Mouse (Mus musculus) brown adipose tissue, adult 24 weeks (tissue): ENCODE results near the gene B230217C12Rik. TPM values are rescaled to one million over a fixed set of nuclear protein-coding genes. Genes with fewer than 3 reads are reported as not detected.

Experiments
- H3K27ac ChIP-seq: fragments of 200-500 bp; replicated peaks from 2 replicates; pipeline ENCODE4 v1.5.1; 2012; ENCODE audit warnings: low read depth, mild to moderate bottlenecking, low read length
- H3K4me1 ChIP-seq: fragments of 200-500 bp; 2 replicates; pipeline ENCODE4 v1.6.1; 2012; ENCODE audit warnings: low read length, mixed read lengths; ENCODE audit not compliant: control insufficient read depth, insufficient read depth, insufficient read length
- H3K4me3 ChIP-seq: fragments of 200-500 bp; 2 replicates; pipeline ENCODE4 v1.5.1; 2012; ENCODE audit warnings: low read depth, mild to moderate bottlenecking, low read length, moderate library complexity; ENCODE audit not compliant: insufficient read depth
- polyA plus RNA-seq: library from polyadenylated mRNA; stranded (reverse); fragments of >200 nt; gene quantifications from 2 replicates; pipeline ENCODE4 v1.2.4, GENCODE M21; 2012; ENCODE audit not compliant: missing spikeins, insufficient read depth, insufficient read length

Gene B230217C12Rik
- polyA plus RNA-seq, result 0.59 and 2.0 TPM in 2 replicates

- Histone ChIP-seq H3K4me3 (peak within 1 kb of the TSS; percentile 57), H3K27ac (peak within 1 kb of the TSS; percentile 65), H3K4me1 (peaks cover 4% of the 10 kb centered on the region; the same call in 1 of the 2 replicates)
Measured at GRCm38 (mm10) chr11:97840539-97840954, at the start of gene B230217C12Rik. B230217C12Rik (plus strand) TSS chr11:97840780.

DNA sequence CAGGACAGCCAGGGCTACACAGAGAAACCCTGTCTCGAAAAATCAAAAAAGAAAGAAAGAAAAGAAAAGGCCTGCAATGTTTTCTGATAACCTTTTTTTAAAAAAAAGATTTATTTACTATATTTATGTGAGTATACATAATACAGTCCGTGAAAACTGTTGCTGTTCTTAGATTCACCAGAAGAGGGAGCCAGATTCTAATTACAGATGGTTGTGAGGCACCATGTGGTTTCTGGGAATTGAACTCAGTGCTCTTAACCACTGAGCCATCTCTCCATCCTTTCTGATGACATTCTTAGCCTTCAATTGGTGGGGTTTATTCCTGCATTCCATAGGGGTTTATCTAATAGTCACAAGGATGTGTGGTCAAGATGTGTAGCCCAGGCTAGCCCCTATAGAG is 47.4 kb upstream of the B230217C12Rik start:
- Histone ChIP-seq H3K4me3 (no peak overlapping the region), H3K27ac (no peak overlapping the region), H3K4me1 (no peaks in the 10 kb centered on the region)

DNA sequence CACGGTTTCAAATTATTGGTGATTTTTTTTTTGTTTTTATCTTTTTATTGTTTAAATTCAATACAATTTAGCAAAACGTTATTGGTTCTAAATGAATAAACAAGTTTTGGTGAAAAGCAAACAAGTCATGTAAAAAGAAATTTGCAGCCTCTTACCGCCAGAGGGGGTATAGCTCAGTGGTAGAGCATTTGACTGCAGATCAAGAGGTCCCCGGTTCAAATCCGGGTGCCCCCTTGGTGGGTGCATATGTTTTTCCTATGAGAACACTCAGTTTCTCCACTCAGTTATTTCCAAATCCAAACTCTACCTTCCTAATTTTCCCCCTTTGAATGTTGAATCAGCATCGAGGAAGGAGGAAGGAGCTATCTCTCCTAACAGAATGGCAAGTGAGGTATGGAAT is 43.7 kb upstream of the B230217C12Rik start:
- Histone ChIP-seq H3K27ac (no peak overlapping the region), H3K4me3 (no peak overlapping the region), H3K4me1 (peaks cover 6% of the 10 kb centered on the region)

DNA sequence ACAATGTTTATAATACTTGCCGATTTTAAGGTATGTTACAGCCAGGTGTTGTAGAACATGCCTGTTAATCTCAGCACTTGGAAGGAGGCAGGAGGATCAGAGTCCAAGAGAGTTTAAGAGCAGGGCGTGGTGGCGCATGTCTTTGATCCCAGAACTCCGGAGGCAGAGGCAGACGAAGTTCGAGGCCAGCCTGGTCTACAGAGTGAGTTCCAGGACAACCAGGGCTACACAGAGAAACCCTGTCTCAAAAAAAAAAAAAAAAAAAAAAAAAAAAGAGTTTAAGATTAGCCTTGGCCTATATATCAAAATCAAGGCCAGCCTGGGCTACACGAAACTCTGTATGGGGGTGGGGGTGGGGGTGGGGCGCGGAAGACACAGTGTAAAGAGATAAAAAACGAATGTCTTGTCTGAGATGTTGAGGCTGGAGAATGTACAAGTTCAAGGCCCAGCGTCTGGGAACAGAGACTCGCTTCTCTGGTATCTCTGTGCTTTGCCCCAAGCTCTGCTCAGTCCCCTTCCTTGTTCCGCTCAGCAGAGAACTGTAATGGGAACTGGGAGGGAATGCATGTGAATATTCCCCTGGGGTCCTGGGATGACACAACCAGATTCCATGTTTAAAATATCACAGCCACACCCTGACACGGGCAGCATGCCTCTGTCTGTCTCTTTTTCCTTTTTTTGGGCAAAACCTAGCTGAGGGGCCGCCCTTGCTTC is 43.1 kb upstream of the B230217C12Rik start:
- Histone ChIP-seq H3K4me3 (no peak overlapping the region), H3K4me1 (peaks cover 12% of the 10 kb centered on the region), H3K27ac (peak overlapping the region; percentile 26; the same call in 1 of the 2 replicates)

DNA sequence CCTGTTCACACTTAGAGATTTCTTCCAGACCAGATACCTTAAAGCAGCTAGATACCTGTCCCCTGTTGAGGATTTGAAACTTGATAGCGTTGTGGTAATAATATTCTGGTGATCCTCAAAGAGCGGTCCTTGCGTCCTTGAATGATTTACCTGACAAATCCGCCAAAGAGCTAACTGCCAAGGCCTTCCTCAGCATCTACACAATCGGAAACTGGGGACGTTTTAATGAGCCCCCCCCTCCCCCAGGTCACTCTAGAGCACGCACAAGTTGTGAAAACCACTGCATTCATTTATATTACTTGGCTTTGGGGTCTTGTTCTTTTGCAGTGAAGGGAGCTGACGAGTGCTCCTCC is 42.5 kb upstream of the B230217C12Rik start:
- H3K4me1 ChIP-seq, result peaks cover 12% of the 10 kb centered on the region
- peak overlapping the region; percentile 26; the same call in 1 of the 2 replicates for H3K27ac ChIP-seq
- H3K4me3 ChIP-seq, result no peak overlapping the region

DNA sequence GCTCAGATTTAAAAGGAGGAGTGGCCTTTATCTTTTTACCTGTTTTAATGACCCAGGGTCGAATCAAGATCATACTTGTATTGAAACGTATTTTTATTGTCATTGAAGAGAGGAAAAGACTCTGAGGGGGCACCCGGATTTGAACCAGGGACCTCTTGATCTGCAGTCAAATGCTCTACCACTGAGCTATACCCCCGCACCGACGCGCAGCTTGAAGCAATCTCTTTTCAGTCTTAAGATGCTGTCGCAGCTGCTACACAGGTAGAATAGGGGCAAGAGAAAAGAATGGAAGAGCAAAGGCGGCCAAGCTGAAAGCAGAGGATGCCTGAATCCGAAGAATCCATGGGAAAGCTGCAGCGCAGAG is 41.8 kb upstream of the B230217C12Rik start, which contains the start of gene Lasp1:
Lasp1 (plus strand) TSS at position 219 of the 364 bp plus-strand sequence.
- Histone ChIP-seq H3K27ac (peak within 1 kb of the TSS; percentile 96), H3K4me3 (peak within 1 kb of the TSS; percentile 99), H3K4me1 (peaks cover 12% of the 10 kb centered on the region)

GRCm38 (mm10) chr11:97799146-97799993 is 41.2 kb upstream of the B230217C12Rik start:
- Histone ChIP-seq H3K4me1 (peaks cover 14% of the 10 kb centered on the region), H3K4me3 (peak overlapping the region; percentile 99), H3K27ac (peak overlapping the region; percentile 96)

GRCm38 (mm10) chr11:97799994-97800690 is 40.4 kb upstream of the B230217C12Rik start:
- peak overlapping the region; percentile 96 for H3K27ac ChIP-seq

DNA sequence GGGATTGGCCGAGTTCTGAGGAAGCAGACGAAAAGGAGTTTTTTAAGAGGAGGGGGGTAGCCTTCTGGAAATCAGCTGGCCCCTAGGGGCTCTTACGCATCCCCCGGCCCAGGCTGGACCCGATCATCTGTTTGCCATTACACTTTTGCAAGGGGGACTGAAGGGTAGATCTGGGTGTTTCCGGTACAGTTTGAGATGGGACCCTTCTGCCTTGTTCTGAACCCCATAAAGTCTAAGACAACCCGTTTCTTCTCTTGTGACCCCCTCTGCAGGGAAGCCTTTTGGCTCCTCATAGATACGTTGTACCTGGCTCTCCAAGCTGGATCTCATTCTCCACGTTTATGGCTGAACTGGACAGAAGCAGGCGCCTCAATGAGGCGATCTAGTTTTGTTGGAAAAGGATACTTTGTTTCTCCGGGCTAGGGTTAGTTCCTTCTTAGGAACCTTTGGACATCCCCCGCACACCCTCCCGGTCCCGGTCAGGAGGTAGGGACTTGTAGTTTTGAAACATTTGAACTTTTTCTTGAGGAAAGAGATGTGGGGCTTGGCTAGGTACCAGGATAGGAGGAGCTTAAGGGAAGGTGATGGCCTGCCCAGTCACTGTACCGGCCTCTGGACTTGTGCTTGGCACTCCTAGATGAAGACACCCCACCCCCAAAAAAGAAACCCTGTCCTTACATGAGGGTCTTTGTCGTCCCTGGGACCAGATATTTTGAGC is 39.7 kb upstream of the B230217C12Rik start:
- Histone ChIP-seq H3K27ac (peak overlapping the region; percentile 95), H3K4me3 (peak overlapping the region; percentile 99), H3K4me1 (peaks cover 26% of the 10 kb centered on the region)

More at GRCm38 (mm10) chr11:97799994-97800690, 40.4 kb upstream of the B230217C12Rik start:
- Histone ChIP-seq H3K4me1 (peaks cover 20% of the 10 kb centered on the region), H3K4me3 (peak overlapping the region; percentile 99)

DNA sequence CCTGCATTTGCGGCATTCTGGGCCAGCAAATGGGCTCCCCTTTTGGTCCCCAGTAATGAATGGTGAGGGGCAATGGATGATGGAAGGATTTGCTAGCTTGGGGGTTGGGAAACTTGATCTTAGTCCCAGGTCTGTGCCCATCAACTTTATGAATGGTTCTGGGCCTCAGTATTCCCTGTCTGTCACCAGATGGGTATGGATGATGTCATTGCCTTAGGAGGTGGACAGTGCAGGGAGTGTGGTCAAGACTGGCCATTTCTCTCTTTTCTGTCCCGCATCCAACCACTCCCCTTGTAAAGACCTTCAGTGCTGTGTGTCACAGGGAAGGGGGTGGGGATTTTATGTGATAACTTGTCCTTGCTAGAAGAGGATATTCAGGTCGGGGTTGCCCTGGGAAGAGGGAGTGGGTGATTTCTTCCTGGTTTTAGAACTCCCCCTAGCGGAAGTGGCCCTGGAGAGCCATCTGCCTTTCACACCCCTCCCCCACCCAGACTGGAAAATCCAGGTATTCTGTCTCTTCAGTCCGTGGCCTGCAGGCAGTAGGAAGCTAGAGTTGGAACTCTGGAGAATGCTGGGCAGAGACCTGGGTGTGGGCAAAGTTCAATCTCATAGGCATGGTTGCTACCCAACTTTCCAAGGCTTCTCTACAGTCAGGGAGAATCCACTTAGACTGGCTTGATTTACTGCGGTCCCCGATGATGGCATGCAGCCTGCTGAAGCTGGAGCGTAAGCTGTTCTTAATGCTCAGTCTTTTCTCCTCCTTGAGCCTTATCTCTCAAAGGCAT is 39.0 kb upstream of the B230217C12Rik start:
- Histone ChIP-seq H3K4me1 (peaks cover 34% of the 10 kb centered on the region), H3K27ac (peak overlapping the region; percentile 95), H3K4me3 (peak overlapping the region; percentile 99)

DNA sequence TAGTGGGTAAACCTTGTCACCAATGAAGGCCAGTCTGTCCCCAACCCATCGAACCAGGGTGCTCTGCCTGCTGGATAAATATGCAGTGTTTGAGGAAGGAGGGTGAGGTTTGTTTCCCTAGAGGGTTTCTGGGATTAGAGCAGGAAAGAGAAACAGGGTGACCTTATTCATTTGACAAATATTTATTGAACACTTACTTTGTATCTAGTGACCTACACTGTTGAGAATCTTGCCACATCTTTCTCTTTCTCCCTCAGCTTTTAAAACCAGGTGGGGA is 38.4 kb upstream of the B230217C12Rik start:
- Histone ChIP-seq H3K27ac (peak overlapping the region; percentile 95), H3K4me3 (peak overlapping the region; percentile 99), H3K4me1 (peaks cover 38% of the 10 kb centered on the region)

DNA sequence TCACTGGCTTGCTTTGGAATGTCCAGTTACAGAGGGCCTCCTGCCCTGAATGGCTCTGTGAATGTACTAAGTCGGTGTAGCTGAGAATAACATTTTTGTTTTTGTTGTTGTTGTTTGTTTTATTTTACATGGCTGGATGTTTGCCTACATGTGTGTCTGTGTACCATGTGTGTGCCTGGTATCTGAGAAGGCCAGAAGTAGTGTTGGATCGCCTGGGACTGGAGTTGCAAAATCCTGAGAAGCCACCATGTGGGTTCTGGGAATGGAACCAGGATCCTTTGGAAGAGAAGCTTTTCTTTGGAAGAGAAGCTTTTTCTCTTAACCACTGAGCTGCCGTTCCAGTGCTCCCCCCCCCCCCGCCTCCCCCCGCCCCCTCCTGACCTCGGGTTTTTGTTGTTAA is 38.1 kb upstream of the B230217C12Rik start:
- 0 out of 2 replicates have a peak overlapping the region, but pooled peaks have one; percentile 15 for H3K4me3 ChIP-seq
- peak overlapping the region; percentile 95 for H3K27ac ChIP-seq
- peaks cover 41% of the 10 kb centered on the region for H3K4me1 ChIP-seq

- Histone ChIP-seq H3K4me3 (0 out of 2 replicates have a peak overlapping the region, but pooled peaks have one; percentile 1), H3K4me1 (peaks cover 53% of the 10 kb centered on the region), H3K27ac (peak overlapping the region; percentile 81)
Measured at GRCm38 (mm10) chr11:97803847-97804246, 36.7 kb upstream of the B230217C12Rik start.
